Mouse (Mus musculus) midbrain, postnatal 0 days (tissue): ENCODE results near the gene Tent5b. TPM values are rescaled to one million over a fixed set of nuclear protein-coding genes. Genes with fewer than 3 reads are reported as not detected.

Source experiments
- ATAC-seq: fragments of 200-750 bp; cut with Nextera tagmentation; 2 replicates; pipeline ENCODE4 v1.8.0; 2017; ENCODE audit warnings: moderate number of reproducible peaks, mild to moderate bottlenecking, moderate TSS enrichment, moderate library complexity; ENCODE audit not compliant: low FRiP score
- DNase-seq: peaks from one replicate; pipeline ENCODE4 v3.0.0-alpha.2; 2015; ENCODE audit warnings: low spot score
- H3K27ac ChIP-seq: fragments of 300-500 bp; sonication (generic); 2 replicates; pipeline ENCODE4 v1.5.1; 2014; ENCODE audit warnings: low read depth, mild to moderate bottlenecking, low read length, mixed read lengths
- H3K27me3 ChIP-seq: fragments of 300-500 bp; sonication (generic); 2 replicates; pipeline ENCODE4 v1.6.1; 2014; ENCODE audit warnings: low read length, control low read depth, mixed read lengths; ENCODE audit not compliant: insufficient read depth
- H3K36me3 ChIP-seq: fragments of 300-500 bp; sonication (generic); 2 replicates; pipeline ENCODE4 v1.6.1; 2014; ENCODE audit warnings: low read length, control low read depth, mixed read lengths; ENCODE audit not compliant: insufficient read depth
- H3K4me1 ChIP-seq: fragments of 300-500 bp; sonication (generic); 2 replicates; pipeline ENCODE4 v1.6.1; 2014; ENCODE audit warnings: mild to moderate bottlenecking, control low read depth, antibody characterized with exemption, low read length, mixed read lengths; ENCODE audit not compliant: insufficient read depth
- H3K4me2 ChIP-seq: fragments of 300-500 bp; sonication (generic); 2 replicates; pipeline ENCODE4 v1.6.1; 2014; ENCODE audit warnings: low read depth, mild to moderate bottlenecking, low read length, mixed read lengths; ENCODE audit not compliant: poor library complexity, severe bottlenecking
- H3K4me3 ChIP-seq: fragments of 300-500 bp; sonication (generic); 2 replicates; pipeline ENCODE4 v1.5.1; 2014; ENCODE audit warnings: low read depth, mild to moderate bottlenecking, low read length, moderate library complexity
- H3K9ac ChIP-seq: fragments of 300-500 bp; sonication (generic); replicated peaks from 2 replicates; pipeline ENCODE4 v1.6.1; 2014; ENCODE audit warnings: mild to moderate bottlenecking, low read length, moderate library complexity, mixed read lengths; ENCODE audit not compliant: poor library complexity, severe bottlenecking
- H3K9me3 ChIP-seq: fragments of 300-500 bp; sonication (generic); 2 replicates; pipeline ENCODE4 v1.6.1; 2016; ENCODE audit warnings: low read length, control low read depth
- CTCF ChIP-seq: IDR thresholded peaks from 2 replicates; pipeline ENCODE4 v1.5.1; 2016; ENCODE audit warnings: antibody characterized with exemption, mild to moderate bottlenecking
- WGBS: fragments of 180-500 bp; shearing (Covaris S2); extraction: QIAGEN DNeasy Blood & Tissue Kit; methylation state at CpG from one replicate; pipeline ENCODE4 v1.1.7; 2014; 5-methylcytosine and 5-hydroxymethylcytosine counted together
- polyA plus RNA-seq: library from polyadenylated mRNA; unstranded; fragments of >200 nt; fragmentation: Nextera tagmentation; extraction: Ambion mirVana; gene quantifications from 2 replicates; pipeline ENCODE4 v1.2.1, GENCODE M21; 2015
- total RNA-seq: library from RNA; depleted of rRNA; stranded (reverse); fragments of >200 nt; gene quantifications from 2 replicates; pipeline ENCODE4 v1.2.3, GENCODE M21; 2014

The Tent5b gene
- total and polyA plus RNA-seq, 2 experiments from 2014 or later, result 0.27 to 0.77 TPM

- Histone ChIP-seq H3K27me3 (no peaks in the 10 kb centered on the region), H3K4me3 (no peak overlapping the region), H3K27ac (no peak overlapping the region), H3K4me1 (no peaks in the 10 kb centered on the region), H3K9me3 (no peaks in the 10 kb centered on the region), H3K36me3 (no peaks in the 10 kb centered on the region), H3K4me2 (no peak overlapping the region), H3K9ac (no peak overlapping the region)
- DNase-seq (no peak), ATAC-seq (no peak)
- 76% methylated on average over 8 of the region's 8 CpGs for WGBS
- no peak for TF ChIP-seq CTCF
These were observed 31.1 kb upstream of the Tent5b start for GRCm38 (mm10) chr4:133448708-133449388.

GRCm38 (mm10) chr4:133449726-133450125 is 30.2 kb upstream of the Tent5b start:
- H3K4me3 ChIP-seq, result no peak overlapping the region
- H3K27me3 ChIP-seq, result no peaks in the 10 kb centered on the region; the same call in 1 of the 2 replicates
- no peaks in the 10 kb centered on the region for H3K36me3 ChIP-seq
- DNase-seq, result peak; percentile 51
- no peak overlapping the region for H3K9ac ChIP-seq
- no peak overlapping the region for H3K27ac ChIP-seq
- H3K4me1 ChIP-seq, result no peaks in the 10 kb centered on the region
- H3K4me2 ChIP-seq, result peak overlapping the region; percentile 12; the same call in 1 of the 2 replicates
- TF ChIP-seq CTCF, result peak; percentile 88
- no peaks in the 10 kb centered on the region for H3K9me3 ChIP-seq
- 17% methylated on average over 13 of the region's 13 CpGs for WGBS
- no peak for ATAC-seq

GRCm38 (mm10) chr4:133451536-133451935 is 28.4 kb upstream of the Tent5b start:
- no peaks in the 10 kb centered on the region for H3K36me3 ChIP-seq
- no peaks in the 10 kb centered on the region; the same call in 1 of the 2 replicates for H3K27me3 ChIP-seq
- DNase-seq (peak; percentile 84), ATAC-seq (no peak)
- H3K4me3 ChIP-seq, result no peak overlapping the region
- H3K9me3 ChIP-seq, result no peaks in the 10 kb centered on the region
- H3K4me2 ChIP-seq, result no peak overlapping the region
- 8% methylated on average over 10 of the region's 10 CpGs for WGBS
- no peak overlapping the region for H3K27ac ChIP-seq
- H3K4me1 ChIP-seq, result no peaks in the 10 kb centered on the region
- no peak overlapping the region for H3K9ac ChIP-seq
- TF ChIP-seq CTCF, result peak; percentile 98

GRCm38 (mm10) chr4:133452433-133452832 is 27.5 kb upstream of the Tent5b start:
- H3K4me2 ChIP-seq, result no peak overlapping the region
- H3K27me3 ChIP-seq, result no peaks in the 10 kb centered on the region; the same call in 1 of the 2 replicates
- H3K4me1 ChIP-seq, result no peaks in the 10 kb centered on the region
- ATAC-seq (no peak), DNase-seq (no peak)
- no peaks in the 10 kb centered on the region for H3K36me3 ChIP-seq
- no peak overlapping the region for H3K4me3 ChIP-seq
- WGBS, result 78% methylated on average over 7 of the region's 7 CpGs
- H3K27ac ChIP-seq, result no peak overlapping the region
- H3K9ac ChIP-seq, result no peak overlapping the region
- no peak for TF ChIP-seq CTCF
- no peaks in the 10 kb centered on the region for H3K9me3 ChIP-seq

- H3K27ac ChIP-seq, result no peak overlapping the region
- ATAC-seq (no peak), DNase-seq (no peak)
- no peaks in the 10 kb centered on the region for H3K4me1 ChIP-seq
- H3K4me3 ChIP-seq, result no peak overlapping the region
- no peak overlapping the region for H3K9ac ChIP-seq
- WGBS, result 69% methylated on average over 3 of the region's 3 CpGs
- H3K36me3 ChIP-seq, result no peaks in the 10 kb centered on the region
- no peaks in the 10 kb centered on the region for H3K9me3 ChIP-seq
- no peak for TF ChIP-seq CTCF
- no peaks in the 10 kb centered on the region; the same call in 1 of the 2 replicates for H3K27me3 ChIP-seq
- H3K4me2 ChIP-seq, result no peak overlapping the region
These were observed 21.9 kb upstream of the Tent5b start for GRCm38 (mm10) chr4:133458044-133458443.

- 81% methylated on average over 1 of the region's 1 CpGs for WGBS
- no peak overlapping the region for H3K4me3 ChIP-seq
These were observed 19.9 kb upstream of the Tent5b start for GRCm38 (mm10) chr4:133460006-133460405.

More at GRCm38 (mm10) chr4:133460006-133460405, 19.9 kb upstream of the Tent5b start:
- H3K4me1 ChIP-seq, result no peaks in the 10 kb centered on the region
- H3K9me3 ChIP-seq, result no peaks in the 10 kb centered on the region
- DNase-seq, result no peak
- no peaks in the 10 kb centered on the region for H3K27me3 ChIP-seq
- no peak for TF ChIP-seq CTCF
- H3K4me2 ChIP-seq, result no peak overlapping the region
- H3K9ac ChIP-seq, result no peak overlapping the region
- no peak overlapping the region for H3K27ac ChIP-seq
- no peak for ATAC-seq
- H3K36me3 ChIP-seq, result no peaks in the 10 kb centered on the region
